Mouse (Mus musculus): Measurements from ENCODE around the gene Gramd1a. TPM values are rescaled to one million over a fixed set of nuclear protein-coding genes. Genes with fewer than 3 reads are reported as not detected.
A peak's percentile ranks its signal among the peaks of the same experiment; 100 is the strongest.

Gramd1a gene
- polyA plus RNA-seq, 1 experiment from 2014 or later = 95.1 TPM

DNA sequence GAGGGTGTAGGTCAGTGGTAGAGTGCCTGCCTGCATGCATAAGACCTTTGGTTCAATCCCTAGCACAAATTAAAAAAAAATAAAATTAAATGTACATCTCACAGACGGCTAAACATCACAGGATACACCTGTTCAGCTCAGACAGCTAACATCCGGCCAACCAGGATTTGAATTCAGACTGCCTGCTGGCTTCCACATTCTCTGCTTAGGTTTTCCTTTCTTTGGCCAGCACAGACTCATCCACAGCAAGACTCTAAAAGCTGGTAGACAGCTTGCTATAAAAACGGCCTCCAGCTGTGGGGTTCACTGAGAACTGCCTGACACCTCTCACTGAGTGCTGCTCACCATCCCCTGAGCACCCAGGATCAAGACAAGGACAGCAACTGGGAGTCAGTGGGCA, 49.5 kb downstream of the Gramd1a start:
- peaks cover 23% of the 10 kb centered on the region for H3K27me3 ChIP-seq
- H3K4me1 ChIP-seq (replicated peaks) = no peaks in the 10 kb centered on the region
- H3K4me3 ChIP-seq (replicated peaks) = no peak overlapping the region
- ATAC-seq (ENCODE audit: insufficient number of reproducible peaks, insufficient read depth, low FRiP score, low TSS enrichment, low read depth) = no peak
- no peak overlapping the region for H3K4me2 ChIP-seq
- 53% methylated on average over 3 of the region's 3 CpGs for WGBS
- H3K27ac ChIP-seq = no peak overlapping the region
- no peak overlapping the region for H3K9ac ChIP-seq (replicated peaks)
- H3K9me3 ChIP-seq = no peaks in the 10 kb centered on the region
- no peaks in the 10 kb centered on the region for H3K36me3 ChIP-seq

DNA sequence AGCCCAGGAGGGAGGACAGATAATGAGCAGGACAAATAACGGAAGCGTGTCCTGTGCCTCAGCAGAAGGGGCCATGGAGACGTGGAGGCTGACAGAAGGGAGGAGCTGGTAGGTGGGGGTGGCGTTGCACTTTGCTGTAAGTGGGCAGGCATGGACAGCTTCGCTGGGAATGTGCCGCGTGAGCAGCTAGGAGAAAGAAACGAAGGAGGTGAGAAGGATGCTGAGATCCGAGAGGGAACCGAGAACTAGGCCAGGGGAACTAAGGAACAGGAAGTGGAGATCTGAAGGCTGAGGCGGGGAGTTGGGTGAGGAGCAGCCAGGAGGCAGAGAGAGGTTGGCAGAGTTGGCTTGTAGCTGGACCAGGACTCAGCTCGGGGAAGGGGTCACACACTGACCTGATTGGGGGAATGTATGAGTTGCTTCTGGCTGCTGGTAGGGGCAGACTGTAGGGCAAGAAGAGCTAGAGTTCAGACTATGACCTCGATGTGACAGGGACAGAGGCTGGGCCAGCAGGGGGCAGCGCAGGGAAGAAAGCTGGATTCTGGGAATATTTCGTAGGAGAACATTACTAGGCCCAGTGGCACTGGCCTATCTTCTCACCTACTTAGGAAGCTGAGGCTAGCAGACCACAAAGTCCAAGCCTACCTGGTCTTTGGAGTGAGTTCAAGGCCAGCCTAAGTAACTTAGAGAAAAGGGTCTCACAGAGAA, 50.5 kb downstream of the Gramd1a start:
- WGBS = 59% methylated on average over 15 of the region's 15 CpGs
- peaks cover 23% of the 10 kb centered on the region for H3K27me3 ChIP-seq
- no peak overlapping the region for H3K27ac ChIP-seq
- H3K4me2 ChIP-seq = no peak overlapping the region
- no peaks in the 10 kb centered on the region for H3K9me3 ChIP-seq
- no peak overlapping the region for H3K9ac ChIP-seq (replicated peaks)
- no peaks in the 10 kb centered on the region for H3K36me3 ChIP-seq
- no peak overlapping the region for H3K4me3 ChIP-seq (replicated peaks)
- ATAC-seq (ENCODE audit: insufficient number of reproducible peaks, insufficient read depth, low FRiP score, low TSS enrichment, low read depth) = no peak
- H3K4me1 ChIP-seq (replicated peaks) = no peaks in the 10 kb centered on the region

DNA sequence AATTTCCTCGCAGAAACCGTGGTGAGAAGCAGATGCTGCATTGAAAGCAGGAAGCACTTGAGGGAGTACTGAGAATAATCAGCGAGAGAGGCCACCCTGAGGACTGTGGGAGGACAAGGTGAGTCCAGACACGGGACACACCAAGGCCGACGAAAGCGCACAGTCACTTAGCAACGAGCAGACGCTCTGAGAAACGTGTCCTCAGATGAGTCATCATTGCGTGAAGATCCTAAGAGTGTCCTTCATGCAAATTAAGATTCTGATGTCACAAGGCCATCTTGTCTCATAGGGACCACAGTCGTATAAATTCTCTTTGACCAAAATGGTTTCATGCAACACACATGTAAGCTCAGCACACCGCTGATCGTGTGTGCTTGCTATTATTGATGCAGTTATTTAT, 54.9 kb downstream of the Gramd1a start:
- Histone ChIP-seq H3K9me3 (no peaks in the 10 kb centered on the region), H3K4me3 (replicated peaks) (no peak overlapping the region), H3K36me3 (no peaks in the 10 kb centered on the region), H3K4me1 (replicated peaks) (peaks cover 5% of the 10 kb centered on the region; the same call in 1 of the 2 replicates), H3K27me3 (peaks cover 23% of the 10 kb centered on the region), H3K9ac (replicated peaks) (no peak overlapping the region), H3K27ac (no peak overlapping the region), H3K4me2 (no peak overlapping the region)
- 87% methylated on average over 14 of the region's 14 CpGs for WGBS
- no peak for ATAC-seq (ENCODE audit: insufficient number of reproducible peaks, insufficient read depth, low FRiP score, low TSS enrichment, low read depth)

DNA sequence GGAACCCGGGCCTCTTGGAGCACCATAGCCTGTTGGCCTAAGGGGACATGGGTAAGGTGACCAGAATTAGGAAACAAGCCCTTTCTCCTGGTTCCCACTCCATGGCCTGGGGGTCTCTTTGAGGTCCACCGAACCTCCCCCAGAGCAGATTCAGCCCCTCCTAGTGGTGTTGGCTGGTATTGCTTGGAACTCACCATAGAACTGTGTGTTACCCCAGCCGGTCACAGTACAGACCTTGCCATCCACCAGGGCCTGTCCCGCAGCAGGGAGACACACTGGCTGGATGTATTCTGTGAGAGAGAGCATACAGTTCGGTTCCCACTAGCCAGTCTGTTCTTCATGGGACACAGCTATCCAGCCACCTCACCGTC, 56.1 kb downstream of the Gramd1a start:
- ATAC-seq (ENCODE audit: insufficient number of reproducible peaks, insufficient read depth, low FRiP score, low TSS enrichment, low read depth) = no peak
- Histone ChIP-seq H3K9ac (replicated peaks) (no peak overlapping the region), H3K4me1 (replicated peaks) (peaks cover 5% of the 10 kb centered on the region; the same call in 1 of the 2 replicates), H3K27ac (no peak overlapping the region), H3K9me3 (no peaks in the 10 kb centered on the region), H3K27me3 (peaks cover 18% of the 10 kb centered on the region), H3K4me3 (replicated peaks) (no peak overlapping the region), H3K4me2 (no peak overlapping the region), H3K36me3 (no peaks in the 10 kb centered on the region)
- 85% methylated on average over 6 of the region's 6 CpGs for WGBS

DNA sequence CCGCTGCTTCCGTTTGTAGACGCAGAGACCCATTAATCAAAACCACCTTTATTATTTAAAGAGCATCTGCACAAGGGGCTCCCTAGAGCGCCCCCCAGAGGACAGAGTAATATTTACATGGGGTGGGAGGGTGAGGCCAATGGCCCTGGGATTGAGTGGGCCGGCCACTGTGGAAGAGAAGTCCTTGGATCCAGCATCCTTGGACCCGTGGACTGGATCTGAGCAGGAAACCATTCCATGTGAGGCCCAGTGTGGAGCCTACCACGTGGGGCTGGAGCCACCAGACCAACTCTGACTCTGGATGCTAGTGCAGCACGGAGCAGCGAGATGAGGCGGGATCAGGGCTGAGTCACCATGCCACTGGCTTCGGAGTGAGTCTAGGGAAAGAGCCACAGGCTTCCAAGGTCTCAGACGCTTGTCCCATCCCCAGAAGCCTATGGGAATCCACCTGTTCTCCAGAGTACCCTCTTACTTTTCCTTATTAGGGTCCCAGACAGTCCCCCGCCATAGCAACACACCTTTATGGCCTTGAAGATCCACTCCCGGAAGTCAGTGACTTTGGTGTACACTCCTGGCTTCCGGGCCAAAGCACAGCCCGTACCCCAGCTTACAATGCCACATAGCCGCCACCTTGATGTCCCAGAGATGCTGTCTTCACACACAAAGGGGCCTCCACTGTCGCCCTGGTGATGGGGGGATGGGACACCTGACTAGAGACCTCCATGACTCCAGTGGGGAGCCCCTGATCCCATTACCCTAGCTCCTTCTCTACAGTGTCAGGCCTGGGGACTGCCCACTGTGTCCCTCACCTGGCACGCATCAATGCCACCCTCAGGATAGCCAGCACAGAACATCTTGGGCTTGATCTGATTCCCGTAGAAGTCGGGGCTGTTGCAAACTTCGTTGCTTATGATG, 56.7 kb downstream of the Gramd1a start:
- no peaks in the 10 kb centered on the region for H3K9me3 ChIP-seq
- WGBS = 77% methylated on average over 22 of the region's 22 CpGs
- H3K4me2 ChIP-seq = no peak overlapping the region
- no peaks in the 10 kb centered on the region for H3K36me3 ChIP-seq
- no peak overlapping the region for H3K9ac ChIP-seq (replicated peaks)
- no peak overlapping the region for H3K4me3 ChIP-seq (replicated peaks)
- peaks cover 15% of the 10 kb centered on the region for H3K27me3 ChIP-seq
- peaks cover 5% of the 10 kb centered on the region; the same call in 1 of the 2 replicates for H3K4me1 ChIP-seq (replicated peaks)
- no peak overlapping the region for H3K27ac ChIP-seq
- ATAC-seq (ENCODE audit: insufficient number of reproducible peaks, insufficient read depth, low FRiP score, low TSS enrichment, low read depth) = no peak

DNA sequence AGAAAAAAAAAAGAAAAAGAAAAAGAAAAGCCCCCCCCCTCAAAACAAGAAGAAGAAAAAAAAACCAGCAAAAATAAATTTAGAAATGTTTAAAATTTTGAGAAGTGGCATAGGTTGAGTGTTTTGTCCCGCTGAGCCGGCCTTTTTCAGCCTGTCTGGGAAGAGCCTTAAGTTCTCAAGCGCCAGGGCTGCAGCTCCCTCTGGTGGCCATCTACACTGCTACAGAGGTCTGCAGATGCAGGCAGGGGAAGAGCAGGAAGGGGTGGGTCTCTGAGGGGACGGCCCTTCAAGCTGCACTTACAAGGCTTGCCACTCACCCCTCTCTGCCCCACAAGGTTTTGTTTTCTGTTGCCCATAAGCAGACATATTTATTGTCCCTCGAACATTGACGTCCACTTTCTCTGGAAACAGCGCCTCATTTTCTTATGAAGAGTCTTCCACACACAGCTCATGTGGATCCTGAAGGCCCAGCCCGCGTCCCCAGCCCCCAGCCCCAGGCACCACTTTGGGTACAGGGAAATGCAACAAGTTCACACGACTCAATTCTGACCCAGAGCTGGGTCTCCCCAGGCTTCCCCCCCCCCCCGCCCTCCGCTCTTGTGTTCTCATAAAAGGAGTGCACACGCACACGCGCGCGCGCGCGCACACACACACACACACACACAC, 58.0 kb downstream of the Gramd1a start:
- peaks cover 5% of the 10 kb centered on the region; the same call in 1 of the 2 replicates for H3K4me1 ChIP-seq (replicated peaks)
- peak overlapping the region; percentile 17 for H3K4me3 ChIP-seq (replicated peaks)
- no peaks in the 10 kb centered on the region for H3K36me3 ChIP-seq
- H3K4me2 ChIP-seq = peak overlapping the region; percentile 47
- 0 out of 2 replicates have a peak overlapping the region, but pooled peaks have one; percentile 12 for H3K9ac ChIP-seq (replicated peaks)
- peaks cover 3% of the 10 kb centered on the region for H3K27me3 ChIP-seq
- peak overlapping the region; percentile 17; the same call in 1 of the 2 replicates for H3K27ac ChIP-seq
- H3K9me3 ChIP-seq = no peaks in the 10 kb centered on the region
- peak; percentile 92 for ATAC-seq (ENCODE audit: insufficient number of reproducible peaks, insufficient read depth, low FRiP score, low TSS enrichment, low read depth)
- WGBS = 36% methylated on average over 20 of the region's 20 CpGs

DNA sequence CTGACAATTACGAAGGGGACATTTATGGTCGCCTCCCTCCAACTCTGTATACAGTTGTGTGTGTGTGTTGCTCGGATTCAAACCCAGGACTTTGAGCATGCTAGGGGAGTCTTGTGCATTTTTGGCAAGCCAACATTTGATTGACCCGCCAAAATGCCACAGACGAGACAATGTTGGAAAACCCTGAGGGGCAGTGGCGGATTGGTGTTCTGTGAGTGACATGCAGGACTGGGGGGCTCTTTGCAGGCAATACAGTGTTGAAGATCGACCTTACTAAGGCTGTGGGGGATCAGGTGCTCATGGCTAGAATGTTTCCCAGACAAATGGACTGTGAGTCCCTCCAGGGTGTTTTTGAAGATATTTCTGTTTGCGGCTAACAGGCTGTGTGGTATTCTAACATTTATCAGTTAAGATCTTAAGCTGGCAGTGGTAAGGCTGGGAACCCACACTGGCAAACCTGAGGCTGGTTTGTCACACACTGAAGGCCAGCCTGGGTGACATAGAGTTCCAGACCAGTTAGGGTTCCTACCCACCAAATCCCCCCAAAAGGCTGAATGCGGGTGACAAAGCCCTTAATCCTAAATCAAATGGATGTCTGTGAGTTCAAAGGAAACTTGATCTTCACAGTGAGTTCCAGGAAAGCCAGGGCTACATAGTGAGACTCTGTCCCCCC, 58.7 kb downstream of the Gramd1a start:
- WGBS = 70% methylated on average over 9 of the region's 9 CpGs
- Histone ChIP-seq H3K9ac (replicated peaks) (no peak overlapping the region), H3K4me2 (no peak overlapping the region), H3K9me3 (no peaks in the 10 kb centered on the region), H3K27ac (no peak overlapping the region), H3K4me3 (replicated peaks) (no peak overlapping the region), H3K4me1 (replicated peaks) (peaks cover 5% of the 10 kb centered on the region; the same call in 1 of the 2 replicates), H3K36me3 (no peaks in the 10 kb centered on the region), H3K27me3 (no peaks in the 10 kb centered on the region)
- no peak for ATAC-seq (ENCODE audit: insufficient number of reproducible peaks, insufficient read depth, low FRiP score, low TSS enrichment, low read depth)

DNA sequence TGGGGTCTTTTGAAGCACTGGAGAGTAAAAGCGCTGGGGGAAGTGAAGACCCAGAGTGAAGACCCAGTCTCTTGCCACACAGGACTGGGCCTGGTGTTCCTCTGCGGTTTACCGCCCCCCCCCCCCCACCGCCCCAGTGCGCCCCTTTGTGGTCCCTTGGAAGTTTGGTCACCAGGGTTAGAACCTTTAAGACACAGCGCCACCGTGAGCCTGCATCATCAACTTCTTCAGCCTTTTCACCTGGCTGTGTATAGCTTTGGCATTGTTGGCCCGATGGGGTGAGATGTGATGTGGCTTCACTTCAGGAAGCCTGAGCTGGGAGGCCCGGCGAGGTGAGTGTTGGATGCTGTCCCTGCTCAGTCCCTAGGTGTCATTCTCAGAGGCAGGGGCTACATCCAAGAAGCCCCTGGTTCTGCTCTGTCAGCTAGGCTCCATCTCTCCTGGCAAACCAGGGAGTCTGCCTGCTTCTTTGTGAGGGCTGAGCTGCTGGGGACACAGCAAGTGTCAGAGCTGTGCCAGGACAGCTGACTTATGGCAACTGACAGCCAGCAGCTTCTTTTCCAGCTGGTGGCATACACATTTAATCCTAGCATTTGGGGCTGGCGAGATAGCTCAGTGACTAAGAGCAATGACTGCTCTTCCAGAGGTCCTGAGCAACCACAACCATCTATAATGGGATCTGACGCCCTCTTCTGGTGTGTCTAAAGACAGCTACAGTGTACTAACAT, 60.8 kb downstream of the Gramd1a start:
- peaks cover 5% of the 10 kb centered on the region; the same call in 1 of the 2 replicates for H3K4me1 ChIP-seq (replicated peaks)
- H3K36me3 ChIP-seq = no peaks in the 10 kb centered on the region
- no peak overlapping the region for H3K27ac ChIP-seq
- no peak overlapping the region for H3K4me3 ChIP-seq (replicated peaks)
- no peaks in the 10 kb centered on the region for H3K9me3 ChIP-seq
- H3K4me2 ChIP-seq = no peak overlapping the region
- WGBS = 24% methylated on average over 12 of the region's 12 CpGs
- H3K9ac ChIP-seq (replicated peaks) = no peak overlapping the region; the same call in 1 of the 2 replicates
- no peak for ATAC-seq (ENCODE audit: insufficient number of reproducible peaks, insufficient read depth, low FRiP score, low TSS enrichment, low read depth)
- H3K27me3 ChIP-seq = no peaks in the 10 kb centered on the region

DNA sequence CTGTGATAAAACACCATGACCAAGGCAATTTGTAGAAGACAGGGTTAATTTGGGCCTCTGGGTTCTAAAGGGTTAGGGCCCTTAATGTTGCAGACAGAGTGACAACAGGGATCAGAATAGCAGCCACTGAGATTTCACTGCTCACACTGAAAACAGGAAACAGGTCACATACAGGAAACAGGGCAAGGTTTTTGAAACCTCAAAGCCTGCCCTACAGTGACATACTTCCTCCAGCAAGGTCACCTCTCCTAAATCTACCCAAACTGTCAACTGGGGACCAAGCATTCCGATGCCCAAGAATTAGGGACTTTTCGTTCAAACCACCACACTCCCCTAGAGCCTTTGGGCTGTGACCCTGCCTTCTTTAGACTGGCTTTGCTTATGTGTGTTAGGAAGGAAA, 66.0 kb downstream of the Gramd1a start:
- Histone ChIP-seq H3K9ac (replicated peaks) (no peak overlapping the region), H3K4me1 (replicated peaks) (peaks cover 5% of the 10 kb centered on the region; the same call in 1 of the 2 replicates), H3K4me2 (no peak overlapping the region), H3K27ac (no peak overlapping the region), H3K9me3 (no peaks in the 10 kb centered on the region), H3K4me3 (replicated peaks) (no peak overlapping the region), H3K36me3 (no peaks in the 10 kb centered on the region), H3K27me3 (no peaks in the 10 kb centered on the region; the same call in 1 of the 2 replicates)
- 82% methylated on average over 2 of the region's 2 CpGs for WGBS
- ATAC-seq (ENCODE audit: insufficient number of reproducible peaks, insufficient read depth, low FRiP score, low TSS enrichment, low read depth) = no peak

DNA sequence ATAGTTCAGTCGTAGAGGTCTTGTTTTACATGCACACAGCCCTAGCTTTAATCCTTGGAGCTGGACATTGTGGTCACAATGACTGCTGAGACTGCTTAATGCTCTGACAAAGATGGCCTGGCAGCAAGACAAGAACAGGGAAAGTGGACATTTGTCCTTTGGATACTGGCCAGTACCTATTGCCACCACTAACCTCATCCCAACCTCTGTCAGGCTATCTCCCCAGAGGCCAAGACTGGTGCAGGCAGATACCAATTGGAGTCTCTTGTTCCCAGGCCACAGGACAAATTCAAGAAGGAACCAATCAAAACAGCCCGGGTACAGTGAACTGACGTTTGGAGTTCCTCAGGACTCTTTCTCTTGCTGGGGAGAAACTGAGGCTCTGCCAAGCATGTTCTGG, 67.5 kb downstream of the Gramd1a start:
- no peak overlapping the region for H3K4me2 ChIP-seq
- no peak overlapping the region for H3K4me3 ChIP-seq (replicated peaks)
- H3K4me1 ChIP-seq (replicated peaks) = peaks cover 8% of the 10 kb centered on the region; the same call in 1 of the 2 replicates
- no peaks in the 10 kb centered on the region; the same call in 1 of the 2 replicates for H3K27me3 ChIP-seq
- no peaks in the 10 kb centered on the region for H3K9me3 ChIP-seq
- no peak overlapping the region for H3K9ac ChIP-seq (replicated peaks)
- H3K27ac ChIP-seq = no peak overlapping the region
- no peaks in the 10 kb centered on the region for H3K36me3 ChIP-seq
- ATAC-seq (ENCODE audit: insufficient number of reproducible peaks, insufficient read depth, low FRiP score, low TSS enrichment, low read depth) = no peak
- 64% methylated on average over 3 of the region's 3 CpGs for WGBS
